Mouse (Mus musculus) liver, postnatal 0 days (tissue): Measurements from ENCODE around the gene Grik1. TPM values are rescaled to one million over a fixed set of nuclear protein-coding genes. Genes with fewer than 3 reads are reported as not detected.

Experiments
- ATAC-seq: fragments of 200-750 bp; cut with Nextera tagmentation; 2 replicates; pipeline ENCODE4 v1.8.0; 2017; ENCODE audit warnings: mild to moderate bottlenecking, moderate library complexity
- DNase-seq: peaks from one replicate; pipeline ENCODE4 v3.0.0-alpha.2; 2016
- H3K27ac ChIP-seq: fragments of 300-500 bp; sonication (generic); 2 replicates; pipeline ENCODE4 v1.5.1; 2014; ENCODE audit warnings: antibody characterized with exemption, moderate library complexity, mild to moderate bottlenecking, low read depth
- H3K27me3 ChIP-seq: fragments of 300-500 bp; sonication (generic); 2 replicates; pipeline ENCODE4 v1.6.1; 2014; ENCODE audit warnings: low read length, control low read depth, mixed read lengths; ENCODE audit not compliant: insufficient read depth
- H3K36me3 ChIP-seq: fragments of 300-500 bp; sonication (generic); replicated peaks from 2 replicates; pipeline ENCODE4 v1.6.1; 2014; ENCODE audit warnings: mild to moderate bottlenecking, control low read depth, low read length, moderate library complexity, mixed read lengths; ENCODE audit not compliant: insufficient read depth
- H3K4me1 ChIP-seq: fragments of 300-500 bp; sonication (generic); 2 replicates; pipeline ENCODE4 v1.6.1; 2014; ENCODE audit warnings: antibody characterized with exemption, mild to moderate bottlenecking, control low read depth; ENCODE audit not compliant: insufficient read depth
- H3K4me2 ChIP-seq: fragments of 300-500 bp; sonication (generic); 2 replicates; pipeline ENCODE4 v1.6.1; 2014; ENCODE audit warnings: low read depth, mild to moderate bottlenecking, low read length, moderate library complexity, mixed read lengths
- H3K4me3 ChIP-seq: fragments of 300-500 bp; sonication (generic); 2 replicates; pipeline ENCODE4 v1.5.1; 2014; ENCODE audit warnings: low read depth, low read length
- H3K9ac ChIP-seq: fragments of 300-500 bp; sonication (generic); replicated peaks from 2 replicates; pipeline ENCODE4 v1.6.1; 2014; ENCODE audit warnings: mild to moderate bottlenecking, moderate library complexity
- H3K9me3 ChIP-seq: fragments of 300-500 bp; sonication (generic); 2 replicates; pipeline ENCODE4 v1.6.1; 2016; ENCODE audit warnings: mild to moderate bottlenecking, control low read depth, low read length, mixed read lengths
- CTCF ChIP-seq: sonication (generic); IDR thresholded peaks from 2 replicates; pipeline ENCODE4 v1.5.1; 2016; ENCODE audit warnings: antibody characterized with exemption, low read depth
- EP300 ChIP-seq: IDR thresholded peaks from 2 replicates; pipeline ENCODE4 v1.6.1; 2016; ENCODE audit warnings: antibody characterized with exemption, low read depth, mild to moderate bottlenecking
- WGBS: fragments of 180-500 bp; shearing (Covaris S2); extraction: QIAGEN DNeasy Blood & Tissue Kit; methylation state at CpG from one replicate; pipeline ENCODE4 v1.1.7; 2014; ENCODE audit not compliant: insufficient replicate concordance; 5-methylcytosine and 5-hydroxymethylcytosine counted together
- polyA plus RNA-seq: library from polyadenylated mRNA; unstranded; fragments of >200 nt; fragmentation: Nextera tagmentation; extraction: Ambion mirVana; gene quantifications from 2 replicates; pipeline ENCODE4 v1.2.1, GENCODE M21; 2015

Grik1 gene
- polyA plus RNA-seq, 1 experiment from 2014 or later = not detected

GRCm38 (mm10) chr16:88132919-88133318, 157.1 kb downstream of the Grik1 start:
- Histone ChIP-seq H3K27me3 (no peaks in the 10 kb centered on the region), H3K9me3 (no peaks in the 10 kb centered on the region), H3K36me3 (no peaks in the 10 kb centered on the region), H3K9ac (no peak overlapping the region), H3K4me1 (no peaks in the 10 kb centered on the region), H3K27ac (no peak overlapping the region), H3K4me2 (no peak overlapping the region), H3K4me3 (no peak overlapping the region)
- no peak for ATAC-seq
- no peak for DNase-seq
- no peak for TF ChIP-seq CTCF
- no peak for TF ChIP-seq EP300
- 49% methylated on average over 2 of the region's 2 CpGs for whole genome bisulfite sequencing

GRCm38 (mm10) chr16:88131103-88131502, 159.0 kb downstream of the Grik1 start:
- TF ChIP-seq EP300 = no peak
- TF ChIP-seq CTCF = no peak
- Histone ChIP-seq H3K27ac (no peak overlapping the region), H3K4me3 (no peak overlapping the region), H3K27me3 (no peaks in the 10 kb centered on the region), H3K36me3 (no peaks in the 10 kb centered on the region), H3K4me2 (no peak overlapping the region), H3K4me1 (no peaks in the 10 kb centered on the region), H3K9ac (no peak overlapping the region), H3K9me3 (no peaks in the 10 kb centered on the region)
- no peak for DNase-seq
- 65% methylated on average over 3 of the region's 3 CpGs for WGBS
- ATAC-seq = no peak

- 42% methylated on average over 4 of the region's 4 CpGs for WGBS
- no peak overlapping the region for H3K27ac ChIP-seq
- no peaks in the 10 kb centered on the region for H3K9me3 ChIP-seq
- H3K4me3 ChIP-seq = no peak overlapping the region
- no peak overlapping the region for H3K9ac ChIP-seq
- no peaks in the 10 kb centered on the region for H3K36me3 ChIP-seq
- no peak overlapping the region for H3K4me2 ChIP-seq
- no peaks in the 10 kb centered on the region for H3K27me3 ChIP-seq
- TF ChIP-seq CTCF = no peak
- TF ChIP-seq EP300 = no peak
- H3K4me1 ChIP-seq = no peaks in the 10 kb centered on the region
- DNase-seq (no peak), ATAC-seq (no peak)
These were observed 165.0 kb downstream of the Grik1 start for GRCm38 (mm10) chr16:88125098-88125497.

GRCm38 (mm10) chr16:88112551-88113138, 177.4 kb downstream of the Grik1 start:
- no peak for DNase-seq
- no peak overlapping the region for H3K4me3 ChIP-seq
- H3K36me3 ChIP-seq = no peaks in the 10 kb centered on the region
- no peak overlapping the region for H3K9ac ChIP-seq
- WGBS = 72% methylated on average over 8 of the region's 8 CpGs
- no peak for TF ChIP-seq EP300
- TF ChIP-seq CTCF = no peak
- H3K9me3 ChIP-seq = no peaks in the 10 kb centered on the region
- no peak for ATAC-seq
- H3K4me2 ChIP-seq = no peak overlapping the region
- no peaks in the 10 kb centered on the region for H3K4me1 ChIP-seq
- H3K27ac ChIP-seq = no peak overlapping the region
- H3K27me3 ChIP-seq = no peaks in the 10 kb centered on the region

- no peak overlapping the region for H3K9ac ChIP-seq
- TF ChIP-seq CTCF (no peak), EP300 (no peak)
- no peak overlapping the region for H3K27ac ChIP-seq
- DNase-seq (no peak), ATAC-seq (no peak)
- no peak overlapping the region for H3K4me3 ChIP-seq
- H3K4me1 ChIP-seq = no peaks in the 10 kb centered on the region
- WGBS = 63% methylated on average over 3 of the region's 3 CpGs
- H3K4me2 ChIP-seq = no peak overlapping the region
- no peaks in the 10 kb centered on the region for H3K27me3 ChIP-seq
- no peaks in the 10 kb centered on the region for H3K9me3 ChIP-seq
- H3K36me3 ChIP-seq = no peaks in the 10 kb centered on the region
These were observed 178.6 kb downstream of the Grik1 start for GRCm38 (mm10) chr16:88111459-88111858.

- no peaks in the 10 kb centered on the region for H3K27me3 ChIP-seq
- ATAC-seq = no peak
- no peak overlapping the region for H3K4me2 ChIP-seq
- 58% methylated on average over 5 of the region's 5 CpGs for WGBS
- H3K9me3 ChIP-seq = no peaks in the 10 kb centered on the region
- H3K36me3 ChIP-seq = no peaks in the 10 kb centered on the region
- no peaks in the 10 kb centered on the region for H3K4me1 ChIP-seq
- DNase-seq = no peak
- no peak overlapping the region for H3K27ac ChIP-seq
- H3K4me3 ChIP-seq = no peak overlapping the region
- TF ChIP-seq CTCF (no peak), EP300 (no peak)
- H3K9ac ChIP-seq = no peak overlapping the region
These were observed 195.8 kb downstream of the Grik1 start for GRCm38 (mm10) chr16:88094206-88094789.
